16 mouse cellular contexts compared by ENCODE assay signal in genomic region chr10:13244192-13244591, GRCm38 (mm10). TPM values are rescaled to one million over a fixed set of nuclear protein-coding genes. Genes with fewer than 3 reads are reported as not detected.
DNase-seq lines count a peak whose midpoint lies in the region; ATAC-seq and TF ChIP-seq lines count a peak whose summit lies in the region.
"Had no signal": no experiment of that assay in that cellular context is flagged by ENCODE, and none has a peak within 500 bp of the region (broad histone marks: within the 10 kb centered on the region; RNA-seq: fewer than 3 reads in every experiment).

No protein-coding gene starts in this region.

- 12% methylated on average over 3 of the region's 3 CpGs for WGBS in heart, embryonic 14.5 days
- WGBS in lung, embryonic 14.5 days: 41% methylated on average over 3 of the region's 3 CpGs
- WGBS in limb, embryonic 10.5 days: 27% methylated on average over 3 of the region's 3 CpGs

- peaks cover 10 to 21% of the 10 kb centered on the region in 2 experiments; a peak in 3 of 4 replicates for H3K4me1 ChIP-seq in heart, embryonic 14.5 days (ENCODE audit: control insufficient read depth in 2 of 2, insufficient read depth in 2 of 2, low read length in 2 of 2)
- peaks cover 15% of the 10 kb centered on the region for H3K4me1 ChIP-seq in lung, embryonic 14.5 days (ENCODE audit: insufficient read depth)
- H3K4me1 ChIP-seq in limb, embryonic 10.5 days: peaks cover 4% of the 10 kb centered on the region; the same call in 1 of the 2 replicates
- H3K4me1 ChIP-seq: embryonic facial prominence, embryonic 12.5 days; hindbrain, embryonic 10.5 days; midbrain, embryonic 10.5 days had no signal

- no peak overlapping the region for H3K4me2 ChIP-seq in heart, embryonic 14.5 days (ENCODE audit: low read length)
- H3K4me2 ChIP-seq in lung, embryonic 14.5 days: no peak overlapping the region
- H3K4me2 ChIP-seq: embryonic facial prominence, embryonic 12.5 days had no signal

- no peaks in the 10 kb centered on the region for H3K27me3 ChIP-seq in heart, embryonic 14.5 days (ENCODE audit: control insufficient read depth, insufficient read depth, low read length)
- H3K27me3 ChIP-seq in lung, embryonic 14.5 days (ENCODE audit: insufficient read depth, low read length): no peaks in the 10 kb centered on the region
- H3K27me3 ChIP-seq in limb, embryonic 10.5 days (ENCODE audit: low read depth, poor library complexity, severe bottlenecking): no peaks in the 10 kb centered on the region
- H3K27me3 ChIP-seq: embryonic facial prominence, embryonic 12.5 days had no signal

- peak; percentile 9 for DNase-seq in adrenal gland, adult 2 months
- DNase-seq in adrenal gland, adult 8-10 months: no peak
- no peak for DNase-seq in heart, postnatal 14 days
- DNase-seq in lung, embryonic 14.5 days: peak; percentile 35
- no peak for DNase-seq in lung, postnatal 25 days (ENCODE audit: low spot score)
- DNase-seq in limb, embryonic 10.5 days (ENCODE audit: low spot score): no peak
- no peak for DNase-seq in urinary bladder, adult 2 months (ENCODE audit: low spot score)
- DNase-seq: cerebellum, adult 11 months; cerebellum, postnatal 25 days; gastrocnemius, postnatal 14 days; lung, postnatal 36 days had no signal

- H3K9ac ChIP-seq in heart, embryonic 14.5 days (ENCODE audit: low read length): no peak overlapping the region
- H3K9ac ChIP-seq in lung, embryonic 14.5 days: no peak overlapping the region
- H3K9ac ChIP-seq: embryonic facial prominence, embryonic 12.5 days had no signal

- no peak for TF ChIP-seq CTCF in lung, embryonic 14.5 days (IDR thresholded peaks at IDR 0.05; ENCODE audit: low read depth)

- H3K4me3 ChIP-seq in heart, embryonic 14.5 days (ENCODE audit: control insufficient read depth in 1 of 2, insufficient read depth in 1 of 2, low read depth in 1 of 2, low read length in 2 of 2): no peak overlapping the region
- H3K4me3 ChIP-seq in lung, embryonic 14.5 days (ENCODE audit: low read depth, low read length): no peak overlapping the region
- no peak overlapping the region for H3K4me3 ChIP-seq in limb, embryonic 10.5 days
- H3K4me3 ChIP-seq: embryonic facial prominence, embryonic 12.5 days; hindbrain, embryonic 10.5 days; midbrain, embryonic 10.5 days; myocyte had no signal

- peaks cover 84% of the 10 kb centered on the region for H3K36me3 ChIP-seq in heart, embryonic 14.5 days (ENCODE audit: control insufficient read depth, insufficient read depth, low read length)
- H3K36me3 ChIP-seq in lung, embryonic 14.5 days (ENCODE audit: insufficient read depth): peaks cover 20% of the 10 kb centered on the region
- H3K36me3 ChIP-seq in limb, embryonic 10.5 days: peaks cover 31% of the 10 kb centered on the region

- intact Hi-C loops in heart, postnatal 14 days (cut with DNase I): loop anchor here (5.0 kb wide), 1 partner anchor 83 kb away; no protein-coding TSS in a partner anchor

- peak overlapping the region; percentile 10 to 43; a peak in 3 of 4 replicates for H3K27ac ChIP-seq in heart, embryonic 14.5 days (replicated peaks in 1 of 2; ENCODE audit: control insufficient read depth in 1 of 2, insufficient read depth in 1 of 2, low read depth in 2 of 2, low read length in 2 of 2)
- H3K27ac ChIP-seq in lung, embryonic 14.5 days (ENCODE audit: low read depth): peak overlapping the region; percentile 42; the same call in 1 of the 2 replicates
- 0 out of 2 replicates have a peak overlapping the region, but pooled peaks have one; percentile 1 for H3K27ac ChIP-seq in limb, embryonic 10.5 days
- H3K27ac ChIP-seq: embryonic facial prominence, embryonic 12.5 days; hindbrain, embryonic 10.5 days; midbrain, embryonic 10.5 days had no signal

- no peak for ATAC-seq in heart, embryonic 14.5 days (ENCODE audit: insufficient number of reproducible peaks, insufficient read depth, low FRiP score, low read depth)
- ATAC-seq in lung, embryonic 14.5 days (ENCODE audit: insufficient read depth): no peak

- no peaks in the 10 kb centered on the region for H3K9me3 ChIP-seq in heart, embryonic 14.5 days (ENCODE audit: control insufficient read depth, low read length)
- H3K9me3 ChIP-seq in lung, embryonic 14.5 days (ENCODE audit: low read depth, low read length): no peaks in the 10 kb centered on the region
- no peaks in the 10 kb centered on the region for H3K9me3 ChIP-seq in limb, embryonic 10.5 days (replicated peaks)
- H3K9me3 ChIP-seq: embryonic facial prominence, embryonic 12.5 days; hindbrain, embryonic 10.5 days; midbrain, embryonic 10.5 days had no signal

RNA-seq across cellular contexts. Expression of gene Ltv1, which starts 51.2 kb away (rescaled TPM):
- total RNA-seq in adrenal gland, adult 2 months (2021): 10 to 100 TPM; 46.6 to 48.4 TPM
- polyA plus RNA-seq in adrenal gland, adult 2 months (2012; rRNA removed): 4.8 and 5.6 TPM in 2 replicates
- total RNA-seq in adrenal gland, adult 8-10 months (2022): 10 to 100 TPM; 34.7 to 46.0 (median 40.2) TPM
- 46.8 and 48.8 TPM in 2 replicates for polyA plus RNA-seq in heart, embryonic 14.5 days (2014; fragmentation: Nextera tagmentation; extraction: Ambion mirVana)
- total RNA-seq in heart, postnatal 14 days (2021): 10 to 100 TPM; 19.9 to 20.1 TPM
- 81.7 and 83.8 TPM in 2 replicates for polyA plus RNA-seq in lung, embryonic 14.5 days (2014; fragmentation: Nextera tagmentation; extraction: Ambion mirVana)
- polyA plus RNA-seq in limb, embryonic 10.5 days (2016; fragmentation: Nextera tagmentation; extraction: Ambion mirVana): 65.3 and 68.0 TPM in 2 replicates
- polyA plus RNA-seq in urinary bladder, adult 2 months (2012; rRNA removed): 27.8 and 28.4 TPM in 2 replicates

Comparison
In these comparisons a context has a peak if more than half of its experiments do, and no peak if none do; other contexts are left out.
1. DNase-seq: peak in adrenal gland, adult 2 months (single experiment) and lung, embryonic 14.5 days (single experiment); none in adrenal gland, adult 8-10 months (single experiment), heart, postnatal 14 days (0 of 2), lung, postnatal 25 days (single experiment), limb, embryonic 10.5 days (single experiment) and urinary bladder, adult 2 months (single experiment).
2. Peak in every context shown above with its lines, with median percentiles within 50 percentile points of each other: H3K27ac ChIP-seq.